ENCODE assay signal across 4 mouse cellular contexts in genomic region chr10:75505928-75506327, GRCm38 (mm10). TPM values are rescaled to one million over a fixed set of nuclear protein-coding genes. Genes with fewer than 3 reads are reported as not detected.
"Had no signal": no experiment of that assay in that cellular context is flagged by ENCODE, and none has a peak within 500 bp of the region (broad histone marks: within the 10 kb centered on the region; RNA-seq: fewer than 3 reads in every experiment).

No protein-coding gene starts in this region.

RNA-seq across cellular contexts. Expression of gene Lrrc75b, which starts 54.2 kb away (rescaled TPM):
- total RNA-seq: granulocyte monocyte progenitor cell, adult 5-6 weeks had no signal

RNA-seq across cellular contexts. Expression of gene Ggt1, which starts 55.5 kb away (rescaled TPM):
- total RNA-seq: heart, adult 8-10 months; heart, postnatal 10 days; heart, postnatal 25 days had no signal
